Mouse (Mus musculus): Measurements from ENCODE around the gene Zfp346. TPM values are rescaled to one million over a fixed set of nuclear protein-coding genes. Genes with fewer than 3 reads are reported as not detected.

The Zfp346 gene
- total RNA-seq, 2 experiments from 2014 or later = 17.2 to 21.5 TPM

DNA sequence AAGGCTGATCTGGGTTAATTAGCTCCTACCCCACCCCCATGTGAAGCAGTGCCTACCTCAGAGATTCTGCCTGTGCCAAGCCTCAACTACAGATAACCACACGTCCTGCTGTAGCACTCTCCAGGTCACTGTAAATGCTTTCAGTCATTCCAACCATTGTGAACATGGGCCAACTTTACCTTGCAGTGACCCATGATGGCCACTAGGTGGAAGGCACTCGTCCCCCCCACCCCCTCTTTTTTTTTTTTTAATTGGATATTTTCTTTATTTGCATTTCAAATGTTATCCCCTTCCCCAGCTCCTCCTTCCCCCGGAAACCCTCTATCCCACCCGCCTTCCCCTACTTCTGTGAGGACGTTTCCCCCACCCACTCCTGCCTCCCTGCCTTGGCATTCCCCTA lies 30.3 kb downstream of the Zfp346 start:
- peak; percentile 80 for ATAC-seq (replicated peaks; ENCODE audit: low FRiP score, poor library complexity, severe bottlenecking)

GRCm38 (mm10) chr13:55140271-55140670 lies 35.2 kb downstream of the Zfp346 start:
- no peak for ATAC-seq (replicated peaks; ENCODE audit: low FRiP score, poor library complexity, severe bottlenecking)

GRCm38 (mm10) chr13:55152621-55153415 lies 47.7 kb downstream of the Zfp346 start, which contains the start of gene Fgfr4:
TSS of gene Fgfr4 (plus strand) at chr13:55152640.
- ATAC-seq (replicated peaks; ENCODE audit: low FRiP score, poor library complexity, severe bottlenecking) = no peak

- no peak for ATAC-seq (replicated peaks; ENCODE audit: low FRiP score, poor library complexity, severe bottlenecking)
Observed at GRCm38 (mm10) chr13:55153951-55154350, 48.8 kb downstream of the Zfp346 start.

- no peak for ATAC-seq (replicated peaks; ENCODE audit: low FRiP score, poor library complexity, severe bottlenecking)
Observed at GRCm38 (mm10) chr13:55162365-55162764, 57.3 kb downstream of the Zfp346 start.

DNA sequence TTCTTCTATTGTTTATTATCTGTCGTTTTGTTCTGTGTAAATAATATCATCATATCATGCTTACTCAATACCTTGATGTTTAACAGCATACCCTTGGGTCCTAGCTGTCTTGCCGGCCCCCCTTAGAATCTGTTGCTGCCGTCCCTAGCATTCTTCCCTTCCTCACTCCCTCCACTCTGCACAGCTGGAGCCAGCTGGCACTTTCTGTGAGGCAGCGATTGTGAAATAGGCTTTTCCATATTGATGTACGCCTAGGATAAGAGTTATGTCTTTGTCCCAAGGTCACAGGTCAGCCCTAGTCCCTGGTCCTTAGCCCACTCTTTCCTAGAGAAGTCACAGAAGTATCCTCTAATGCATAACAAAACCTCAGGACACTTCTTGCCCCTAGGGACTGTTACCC lies 58.4 kb downstream of the Zfp346 start:
- ATAC-seq (replicated peaks; ENCODE audit: low FRiP score, poor library complexity, severe bottlenecking) = no peak

DNA sequence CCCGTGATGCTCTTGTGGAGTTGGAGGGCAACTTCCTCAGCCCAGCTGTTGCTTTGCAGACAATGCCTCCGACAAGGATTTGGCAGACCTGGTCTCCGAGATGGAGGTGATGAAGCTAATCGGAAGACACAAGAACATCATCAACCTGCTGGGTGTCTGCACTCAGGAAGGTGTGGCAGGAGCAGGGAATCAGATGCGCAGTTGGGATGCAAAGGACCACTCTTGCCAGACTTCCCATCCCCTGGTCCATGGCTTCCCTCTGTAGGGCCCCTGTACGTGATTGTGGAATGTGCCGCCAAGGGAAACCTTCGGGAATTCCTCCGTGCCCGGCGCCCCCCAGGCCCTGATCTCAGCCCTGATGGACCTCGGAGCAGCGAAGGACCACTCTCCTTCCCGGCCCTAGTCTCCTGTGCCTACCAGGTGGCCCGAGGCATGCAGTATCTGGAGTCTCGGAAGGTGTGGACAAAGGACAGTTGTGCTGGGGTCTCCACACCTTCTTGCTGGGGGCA lies 60.8 kb downstream of the Zfp346 start:
- ATAC-seq (replicated peaks; ENCODE audit: low FRiP score, poor library complexity, severe bottlenecking) = no peak

DNA sequence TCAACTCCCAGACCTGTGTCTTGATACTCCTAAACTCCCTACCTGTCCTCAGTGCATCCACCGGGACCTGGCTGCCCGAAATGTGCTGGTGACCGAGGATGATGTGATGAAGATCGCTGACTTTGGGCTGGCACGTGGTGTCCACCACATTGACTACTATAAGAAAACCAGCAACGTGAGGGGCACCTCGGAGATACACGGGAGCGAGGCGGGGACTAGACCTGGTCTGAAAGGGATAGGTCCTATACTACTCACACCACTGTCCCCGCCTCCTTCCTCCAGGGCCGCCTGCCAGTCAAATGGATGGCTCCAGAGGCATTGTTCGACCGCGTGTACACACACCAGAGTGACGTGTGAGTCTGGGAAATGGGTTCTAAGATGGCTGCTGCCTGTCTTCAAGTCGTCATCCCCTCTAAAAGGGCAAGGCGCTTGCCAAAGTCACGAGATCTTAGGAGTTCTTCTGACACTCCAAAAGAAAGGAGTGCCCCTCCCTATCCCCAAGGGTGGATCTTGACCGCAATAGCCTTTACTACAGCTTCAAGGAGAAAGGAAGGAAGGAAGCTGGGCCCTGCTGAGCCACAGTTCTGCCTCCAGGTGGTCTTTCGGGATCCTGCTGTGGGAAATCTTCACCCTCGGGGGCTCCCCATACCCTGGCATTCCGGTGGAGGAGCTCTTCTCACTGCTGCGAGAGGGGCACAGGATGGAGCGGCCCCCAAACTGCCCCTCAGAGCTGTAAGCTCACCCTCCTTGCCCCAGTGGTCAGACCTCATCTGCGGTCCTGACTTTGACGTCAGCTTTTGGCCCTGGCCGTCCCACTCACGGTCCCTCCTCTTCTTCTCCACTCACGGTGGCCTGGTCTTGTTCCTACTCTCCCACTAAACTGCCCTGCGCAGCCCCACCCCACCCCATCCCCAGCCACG lies 62.0 kb downstream of the Zfp346 start:
- no peak for ATAC-seq (replicated peaks; ENCODE audit: low FRiP score, poor library complexity, severe bottlenecking)

DNA sequence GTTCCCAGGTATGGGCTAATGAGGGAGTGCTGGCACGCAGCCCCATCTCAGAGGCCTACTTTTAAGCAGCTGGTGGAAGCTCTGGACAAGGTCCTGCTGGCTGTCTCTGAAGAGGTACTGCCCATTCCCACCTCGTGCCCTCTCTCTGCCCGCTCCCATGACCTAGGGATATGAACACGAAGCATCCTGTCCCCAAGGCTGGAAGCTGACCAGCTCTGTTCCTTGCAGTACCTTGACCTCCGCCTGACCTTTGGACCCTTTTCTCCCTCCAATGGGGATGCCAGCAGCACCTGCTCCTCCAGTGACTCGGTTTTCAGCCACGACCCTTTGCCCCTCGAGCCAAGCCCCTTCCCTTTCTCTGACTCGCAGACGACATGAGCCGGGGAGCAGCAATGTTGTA lies 62.7 kb downstream of the Zfp346 start:
- ATAC-seq (replicated peaks; ENCODE audit: low FRiP score, poor library complexity, severe bottlenecking) = no peak

DNA sequence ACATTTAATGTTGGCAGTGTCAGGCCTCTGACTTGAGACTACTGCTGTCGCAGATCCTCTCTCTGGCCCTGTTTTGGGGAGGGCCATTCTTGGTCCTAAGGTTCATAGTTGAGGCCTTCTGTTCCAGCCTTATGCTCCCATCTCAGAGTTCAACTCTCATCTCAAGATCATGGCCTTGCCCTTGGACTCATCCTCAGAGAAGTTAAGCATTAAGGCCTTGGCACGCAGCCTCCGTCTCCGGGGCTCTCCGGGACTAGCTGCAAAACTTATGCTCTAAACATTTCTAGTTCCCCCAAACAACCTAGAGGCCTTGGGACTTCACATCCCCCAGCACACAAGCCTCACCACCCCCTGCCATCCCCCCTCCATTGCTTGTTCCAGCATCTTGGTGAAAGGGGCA lies 63.1 kb downstream of the Zfp346 start:
- ATAC-seq (replicated peaks; ENCODE audit: low FRiP score, poor library complexity, severe bottlenecking) = no peak

GRCm38 (mm10) chr13:55168958-55169369 lies 63.9 kb downstream of the Zfp346 start:
- no peak for ATAC-seq (replicated peaks; ENCODE audit: low FRiP score, poor library complexity, severe bottlenecking)

GRCm38 (mm10) chr13:55171517-55172335 lies 66.6 kb downstream of the Zfp346 start:
- no peak for ATAC-seq (replicated peaks; ENCODE audit: low FRiP score, poor library complexity, severe bottlenecking)

DNA sequence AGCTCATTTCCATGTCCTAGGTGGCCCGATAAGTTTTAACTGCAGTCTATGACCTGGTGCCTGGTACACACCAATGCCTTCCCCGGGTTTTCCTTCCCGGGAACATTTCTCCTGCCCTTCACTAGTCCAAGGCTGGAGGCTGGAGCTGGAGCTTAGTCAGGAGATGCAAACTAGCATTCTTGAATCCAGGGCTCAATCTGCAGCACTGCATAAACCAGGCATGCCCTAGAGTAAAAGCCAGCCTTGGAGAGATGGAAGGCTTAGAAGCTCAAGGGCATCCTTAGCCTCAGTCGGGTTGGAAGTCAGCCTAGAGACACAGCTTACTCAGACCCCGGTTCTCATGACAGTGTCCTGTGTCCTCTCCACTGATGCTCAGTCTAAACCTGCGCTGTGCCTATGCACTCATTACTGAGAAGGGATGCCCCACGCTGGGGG lies 67.2 kb downstream of the Zfp346 start:
- ATAC-seq (replicated peaks; ENCODE audit: low FRiP score, poor library complexity, severe bottlenecking) = no peak

GRCm38 (mm10) chr13:55174347-55174746 lies 69.2 kb downstream of the Zfp346 start:
- no peak for ATAC-seq (replicated peaks; ENCODE audit: low FRiP score, poor library complexity, severe bottlenecking)

GRCm38 (mm10) chr13:55176265-55176664 lies 71.2 kb downstream of the Zfp346 start:
- no peak for ATAC-seq (replicated peaks; ENCODE audit: low FRiP score, poor library complexity, severe bottlenecking)

- ATAC-seq (replicated peaks; ENCODE audit: low FRiP score, poor library complexity, severe bottlenecking) = no peak
Observed at GRCm38 (mm10) chr13:55177903-55178496, 72.9 kb downstream of the Zfp346 start.

GRCm38 (mm10) chr13:55178556-55178955 lies 73.4 kb downstream of the Zfp346 start:
- ATAC-seq (replicated peaks; ENCODE audit: low FRiP score, poor library complexity, severe bottlenecking) = peak; percentile 51; the same call in 1 of the 2 replicates

DNA sequence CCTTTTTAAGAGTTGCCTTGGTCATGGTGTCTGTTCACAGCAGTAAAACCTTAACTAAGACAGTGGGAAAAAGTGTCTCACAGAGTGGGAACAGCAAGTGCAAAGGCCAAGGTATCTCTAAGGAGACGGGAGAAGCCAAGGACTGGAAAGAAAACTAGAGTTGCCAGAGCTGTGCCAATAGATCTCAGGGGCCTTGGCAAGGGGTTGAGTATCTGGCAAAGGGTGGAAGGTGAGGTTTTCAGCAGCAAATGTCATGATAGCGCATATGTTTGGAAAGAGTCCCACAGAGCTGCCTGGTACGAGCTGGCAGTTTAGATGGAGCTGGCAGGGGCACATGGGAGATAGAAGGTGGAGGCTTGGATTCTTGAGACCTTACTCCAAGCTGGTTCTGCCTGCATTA lies 74.5 kb downstream of the Zfp346 start:
- ATAC-seq (replicated peaks; ENCODE audit: low FRiP score, poor library complexity, severe bottlenecking) = no peak

GRCm38 (mm10) chr13:55181786-55182172 lies 76.7 kb downstream of the Zfp346 start:
- no peak for ATAC-seq (replicated peaks; ENCODE audit: low FRiP score, poor library complexity, severe bottlenecking)

All from erythroid progenitor cell, adult 5-6 weeks (primary cell).